Mouse (Mus musculus) large intestine, adult 2 months (tissue): ENCODE results near the gene Olfr963. TPM values are rescaled to one million over a fixed set of nuclear protein-coding genes. Genes with fewer than 3 reads are reported as not detected.
"Not testable (repeated sequence)": the region's sequence is repeated elsewhere in the genome, so short reads cannot be mapped to it uniquely, and the experiment has no call there.

ENCODE experiments used
- DNase-seq: peaks from one replicate; pipeline ENCODE4 v3.0.0-alpha.2; 2012; ENCODE audit warnings: low read depth, low spot score
- WGBS: fragments of 180-500 bp; shearing (Covaris S2); methylation state at CpG from one replicate; pipeline ENCODE4 v1.1.7; 2018; 5-methylcytosine and 5-hydroxymethylcytosine counted together
- polyA plus RNA-seq: library from polyadenylated mRNA; depleted of rRNA; stranded (reverse); fragments of >200 nt; gene quantifications from 2 replicates; pipeline ENCODE4 v1.2.3, GENCODE M21; 2012; rRNA removed

The Olfr963 gene
- polyA plus RNA-seq: not detected in 2 replicates

DNA sequence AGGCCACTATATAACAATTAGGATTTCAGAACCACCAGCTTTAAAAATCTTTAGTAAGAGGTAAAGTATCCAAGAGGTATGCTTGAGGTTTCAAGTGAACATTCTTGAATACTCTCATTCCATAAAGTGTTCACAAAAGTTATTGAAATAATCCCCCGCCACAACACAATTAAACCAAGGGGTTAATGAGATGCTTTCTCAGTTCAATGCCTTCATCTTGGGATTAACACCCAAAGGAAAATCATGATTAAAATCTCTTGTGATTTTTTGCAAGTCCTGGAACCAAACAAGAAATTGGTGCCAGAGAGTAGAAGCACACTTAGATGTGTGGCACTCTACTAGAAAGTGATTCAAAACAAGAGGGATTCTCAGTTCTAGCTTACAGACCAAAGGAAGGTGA is at the start of gene Olfr963:
Gene Olfr963, plus strand, starts transcription at position 301 of the 400 bp plus-strand sequence.
- DNase-seq: no peak
- WGBS: 93% methylated on average over 1 of the region's 1 CpGs

DNA sequence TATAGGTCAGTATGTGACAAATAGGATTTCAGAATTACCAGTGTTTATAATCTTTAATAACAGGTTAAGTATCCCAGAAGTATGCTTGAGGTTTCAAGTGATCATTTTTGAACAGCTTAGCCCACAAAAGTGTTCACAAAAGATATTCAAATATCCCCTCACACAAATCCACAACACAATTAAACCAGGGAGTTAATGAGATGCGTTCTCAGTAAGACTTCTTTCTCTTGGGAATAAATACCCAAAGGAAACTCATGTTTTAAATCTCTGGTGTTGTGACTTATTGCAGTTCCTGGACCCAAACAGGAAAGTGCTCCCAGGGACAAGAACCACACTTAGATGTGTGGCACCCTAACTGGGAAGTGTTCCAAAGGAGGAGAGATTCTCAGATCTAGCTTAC is 45.9 kb upstream of the Olfr963 start, which contains the start of gene Olfr960:
Gene Olfr960, plus strand, starts transcription at position 301 of the 400 bp plus-strand sequence.
- WGBS: 94% methylated on average over 1 of the region's 1 CpGs

DNA sequence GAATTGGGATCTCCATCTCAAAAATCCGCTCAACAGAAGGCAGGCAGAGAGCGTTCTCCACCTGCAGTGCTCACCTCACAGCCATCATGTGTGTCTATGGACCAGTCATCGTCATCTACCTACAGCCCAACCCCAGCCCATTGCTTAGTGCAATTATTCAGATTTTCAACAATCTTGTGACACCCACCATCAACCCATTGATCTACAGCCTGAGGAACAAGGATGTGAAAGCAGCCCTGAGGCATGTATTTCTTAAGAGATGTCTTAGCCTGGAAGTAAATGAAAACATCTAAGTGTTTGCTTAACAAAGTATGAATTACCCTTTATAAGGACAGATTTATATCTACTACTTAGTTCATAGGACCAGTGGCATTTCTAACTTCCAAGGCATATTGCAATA is 43.2 kb upstream of the Olfr963 start:
- DNase-seq: no peak
- 92% methylated on average over 3 of the region's 3 CpGs for whole genome bisulfite sequencing

More for the DNA sequence above, 45.9 kb upstream of the Olfr963 start, which contains the start of gene Olfr960:
- DNase-seq: no peak

DNA sequence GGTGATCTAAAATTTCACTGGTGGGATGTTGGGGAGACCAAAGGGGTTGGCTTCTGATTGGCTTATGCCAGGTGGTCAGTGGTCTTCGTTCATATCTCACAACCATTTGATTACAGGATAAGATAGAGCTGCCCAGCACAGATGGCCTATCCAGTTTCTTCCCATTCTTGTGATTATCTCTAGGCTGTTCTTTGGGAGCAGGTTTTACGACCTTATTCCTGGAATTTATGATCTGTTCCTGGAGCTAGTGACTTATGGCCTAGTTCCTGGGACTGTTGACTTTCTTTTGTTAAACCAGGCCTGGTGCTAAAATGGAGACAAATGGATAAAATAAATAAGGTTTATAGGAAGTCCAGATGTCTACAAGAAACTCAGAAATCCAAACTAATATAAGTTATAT is 42.3 kb upstream of the Olfr963 start:
- DNase-seq: peak; percentile 21
- WGBS: 7% methylated on average over 2 of the region's 2 CpGs

DNA sequence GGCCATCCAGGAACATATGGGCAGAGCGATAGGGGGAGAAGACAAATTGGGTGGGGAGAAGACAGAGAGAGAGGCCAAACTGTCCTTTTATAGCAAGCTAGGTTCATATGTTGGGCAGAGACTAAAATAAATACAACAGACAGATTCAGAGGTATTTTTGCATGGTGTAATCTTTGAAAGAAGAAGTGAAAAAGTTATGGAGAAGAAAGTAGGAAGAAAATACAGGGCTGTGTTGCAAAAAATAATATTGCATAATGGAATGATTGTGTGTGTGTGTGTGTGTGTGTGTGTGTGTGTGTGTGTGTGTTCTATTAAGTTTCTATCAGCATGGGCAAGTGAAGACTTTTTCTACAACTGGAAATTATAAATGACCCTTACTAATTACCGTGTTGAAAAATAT is 37.9 kb upstream of the Olfr963 start:
- 90% methylated on average over 2 of the region's 2 CpGs for WGBS
- DNase-seq: no peak

DNA sequence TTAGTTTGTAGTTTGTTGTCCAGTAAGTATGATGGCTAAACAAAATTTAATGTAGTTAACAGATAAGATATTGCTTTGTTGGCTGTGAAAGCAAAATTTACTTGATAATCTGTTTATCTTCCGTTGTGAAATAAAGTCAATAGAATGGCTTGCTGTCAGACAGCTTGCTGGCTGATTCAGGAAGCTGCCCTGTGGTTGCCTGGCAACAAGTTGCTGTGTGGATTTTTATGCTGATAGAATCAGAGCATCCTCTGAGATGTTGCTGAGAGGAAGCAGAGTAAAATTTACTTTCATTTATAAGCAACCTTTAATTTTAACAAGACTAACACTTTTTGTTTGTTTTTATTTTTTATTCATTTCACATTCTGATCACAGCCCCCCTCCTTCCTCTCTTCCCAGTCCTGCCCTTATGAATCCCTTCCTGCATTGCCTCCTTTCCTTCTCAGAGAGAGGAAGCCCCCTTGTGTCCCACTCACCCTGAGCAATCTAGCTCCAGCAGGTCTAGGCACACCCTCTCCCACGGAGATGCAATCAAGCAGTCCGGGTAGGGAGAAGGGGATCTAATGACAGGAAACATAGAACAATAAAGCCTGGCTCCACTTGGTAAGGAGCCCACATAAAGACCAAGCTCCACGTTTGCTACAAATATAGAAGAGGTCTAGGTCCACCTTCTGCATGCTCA is 33.0 kb upstream of the Olfr963 start:
- DNase-seq: no peak
- WGBS: 14% methylated on average over 4 of the region's 4 CpGs

DNA sequence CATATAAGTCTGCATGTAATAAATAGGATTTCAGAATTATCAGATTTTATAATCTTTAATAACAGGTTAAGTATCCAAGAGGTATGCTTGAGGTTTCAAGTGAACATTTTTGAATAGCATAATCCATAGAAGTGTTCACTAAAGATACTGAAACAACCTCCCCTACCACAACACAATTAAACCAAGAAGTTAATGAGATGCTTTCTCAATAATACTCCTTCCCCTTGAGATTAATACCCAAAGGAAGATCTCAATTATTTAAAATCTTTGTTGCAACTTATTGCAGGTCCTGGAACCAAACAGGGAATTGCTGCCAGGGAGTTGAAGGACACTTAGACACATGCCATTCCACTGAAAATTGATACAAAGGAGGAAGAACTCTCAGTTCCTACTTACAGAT is 22.2 kb upstream of the Olfr963 start, which contains the start of gene Olfr961:
Gene Olfr961, plus strand, starts transcription at position 301 of the 400 bp plus-strand sequence.
- DNase-seq: no peak

DNA sequence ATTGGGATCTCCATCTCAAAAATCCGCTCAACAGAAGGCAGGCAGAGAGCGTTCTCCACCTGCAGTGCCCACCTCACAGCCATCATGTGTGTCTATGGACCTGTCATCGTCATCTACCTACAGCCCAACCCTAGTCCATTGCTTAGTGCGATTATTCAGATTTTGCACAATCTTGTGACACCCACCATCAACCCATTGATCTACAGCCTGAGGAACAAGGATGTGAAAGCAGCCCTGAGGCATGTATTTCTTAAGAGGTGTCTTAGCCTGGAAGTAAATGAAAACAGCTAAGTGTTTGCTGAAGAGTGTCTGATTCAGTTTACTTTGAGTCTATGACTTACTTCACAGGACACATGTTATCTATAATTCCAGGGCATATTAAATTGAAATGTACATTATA is 19.6 kb upstream of the Olfr963 start:
- no peak for DNase-seq
- WGBS: 86% methylated on average over 4 of the region's 4 CpGs

DNA sequence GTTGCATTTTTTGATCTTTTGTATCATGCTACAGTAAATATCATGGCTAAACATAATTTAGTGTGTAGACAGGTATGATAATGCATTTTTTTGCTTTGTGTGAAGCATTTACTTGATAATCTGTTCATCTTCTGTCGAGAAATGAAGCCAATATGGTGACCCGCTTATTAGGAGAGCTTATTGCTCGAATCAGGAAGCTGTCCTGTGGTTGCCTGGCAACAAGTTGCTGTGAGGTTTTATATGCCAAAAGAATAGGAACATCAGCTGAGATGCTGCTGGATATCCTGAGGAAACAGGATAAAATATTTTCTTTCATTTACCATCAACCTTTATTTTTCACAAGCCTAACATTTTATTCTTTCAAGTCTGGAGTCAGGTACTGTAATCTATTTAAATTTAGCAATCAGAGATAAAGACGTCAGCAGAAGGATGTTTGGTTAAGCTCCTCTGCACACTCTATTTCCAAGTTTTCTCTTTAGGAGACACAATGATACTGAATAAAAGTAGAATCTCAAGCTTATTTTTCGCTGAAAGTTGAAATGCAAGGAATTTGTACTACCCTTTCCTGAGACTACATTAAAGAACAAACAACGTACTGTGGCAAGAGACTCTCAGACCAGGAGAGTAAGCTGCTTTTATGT is 12.1 kb upstream of the Olfr963 start:
- WGBS: 58% methylated on average over 6 of the region's 6 CpGs
- DNase-seq: no peak

DNA sequence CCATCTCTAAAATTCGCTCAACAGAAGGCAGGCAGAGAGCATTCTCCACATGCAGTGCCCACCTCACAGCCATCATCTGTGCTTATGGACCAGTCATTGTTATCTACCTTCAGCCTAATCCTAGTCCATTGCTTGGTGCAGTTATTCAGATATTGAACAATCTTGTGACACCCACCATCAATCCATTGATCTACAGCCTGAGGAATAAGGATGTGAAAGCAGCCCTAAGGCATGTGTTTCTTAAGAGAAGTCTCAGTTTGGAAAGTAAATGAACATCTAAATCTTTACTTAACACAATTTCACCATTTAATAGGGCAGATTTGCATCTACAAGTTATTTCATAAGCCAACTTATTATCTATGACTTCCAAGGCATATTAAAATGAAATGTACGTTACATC is 2.7 kb downstream of the Olfr963 start:
- 63% methylated on average over 2 of the region's 2 CpGs for WGBS
- DNase-seq: no peak

DNA sequence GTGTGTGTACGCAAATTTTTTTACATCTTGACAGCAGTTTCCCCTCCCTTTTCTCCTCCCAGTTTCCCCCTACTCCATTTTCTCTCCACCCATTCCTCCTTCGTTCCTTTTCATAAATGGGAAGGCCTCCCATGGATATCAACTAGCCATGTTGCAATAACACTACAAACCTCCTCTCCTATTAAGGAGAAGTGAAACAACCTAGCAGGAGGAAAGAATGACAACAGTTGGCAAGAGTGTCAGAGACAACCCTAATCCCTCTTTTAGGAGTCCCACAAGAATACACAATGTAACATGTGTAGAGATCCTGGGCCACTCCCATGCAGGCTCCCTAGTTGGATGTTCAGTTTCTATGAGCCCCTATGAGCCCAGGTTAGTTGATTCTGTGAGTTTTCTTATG is 7.8 kb downstream of the Olfr963 start:
- no peak for DNase-seq
- WGBS: 69% methylated on average over 2 of the region's 2 CpGs

DNA sequence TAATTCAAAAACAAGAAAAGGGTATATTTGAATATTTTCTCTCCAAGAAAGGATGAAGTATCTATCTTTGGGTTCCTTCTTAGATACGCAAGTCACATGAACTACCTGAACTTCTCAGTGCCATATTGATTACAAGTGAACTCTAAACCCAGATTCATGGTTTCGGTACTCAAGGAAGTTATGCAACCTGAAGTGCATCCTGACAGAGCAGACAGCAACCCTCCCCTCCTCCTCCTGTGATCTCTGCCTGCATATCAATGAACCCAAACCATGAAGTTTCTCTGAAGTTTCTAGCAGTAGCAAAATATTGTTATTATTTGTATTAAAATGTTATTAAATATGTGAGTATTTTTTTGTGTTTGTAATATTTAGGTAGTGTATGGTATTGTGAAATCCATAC is 11.6 kb downstream of the Olfr963 start:
- DNase-seq: no peak
- 98% methylated on average over 2 of the region's 2 CpGs for WGBS

DNA sequence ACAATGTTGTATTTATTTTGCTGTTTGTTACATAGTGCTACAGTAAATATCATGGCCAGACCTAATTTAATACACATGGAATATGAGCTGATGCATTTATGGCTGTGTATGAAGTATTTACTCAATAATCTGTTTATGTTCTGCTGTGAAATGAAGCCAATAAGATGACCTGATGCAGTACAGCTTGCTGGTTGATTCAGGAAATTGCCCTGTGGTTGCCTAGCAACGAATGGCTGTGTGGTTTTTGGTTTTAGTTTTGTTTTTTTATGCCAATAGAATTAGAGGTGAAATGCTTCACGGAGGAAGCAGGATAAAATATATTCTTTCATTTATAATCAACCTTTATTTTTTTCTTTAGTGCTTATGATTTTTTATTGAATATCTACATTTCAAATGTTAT is 12.3 kb downstream of the Olfr963 start:
- WGBS: 48% methylated on average over 2 of the region's 2 CpGs
- no peak for DNase-seq

DNA sequence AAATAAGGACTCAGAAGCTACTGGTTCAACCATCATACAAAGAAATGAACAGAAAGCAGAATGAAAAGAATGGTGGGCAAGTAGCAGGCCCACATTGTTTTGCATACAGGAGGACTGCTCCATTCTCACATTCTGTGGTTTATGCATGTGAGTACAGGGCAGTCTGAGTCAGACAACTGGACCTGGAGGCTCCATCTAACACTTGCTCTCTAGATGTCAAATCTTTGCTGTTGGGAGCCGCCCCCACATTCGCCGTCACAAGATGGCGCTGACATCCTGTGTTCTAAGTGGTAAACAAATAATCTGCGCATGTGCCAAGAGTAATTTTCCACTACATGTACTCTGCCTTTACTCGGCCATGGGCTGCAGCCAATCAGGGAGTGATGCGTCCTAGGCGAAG is 34.1 kb downstream of the Olfr963 start:
- DNase-seq: not testable (repeated sequence)
- 85% methylated on average over 8 of the region's 8 CpGs for WGBS

DNA sequence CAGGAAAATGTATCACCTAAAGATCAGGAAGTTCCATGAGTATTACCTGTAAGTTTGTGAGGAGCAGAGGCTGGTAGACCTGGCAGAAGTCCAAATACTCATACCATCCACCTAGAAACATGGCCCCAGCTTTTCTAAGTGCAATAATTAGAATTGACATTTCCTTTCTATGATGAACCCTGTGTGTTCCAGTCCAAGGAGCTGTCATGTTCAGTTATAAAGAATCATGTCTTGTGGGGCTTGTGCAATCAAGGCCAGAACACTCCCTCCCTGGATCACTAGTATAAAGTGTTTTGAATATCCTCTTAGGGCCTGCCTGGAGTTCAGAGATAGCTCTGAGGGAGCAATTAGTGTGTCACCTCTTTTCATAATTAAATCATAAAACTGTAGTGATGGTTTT is 40.0 kb downstream of the Olfr963 start, which contains the start of gene Olfr149:
Gene Olfr149, minus strand, starts transcription at position 101 of the 400 bp plus-strand sequence.
- no peak for DNase-seq

DNA sequence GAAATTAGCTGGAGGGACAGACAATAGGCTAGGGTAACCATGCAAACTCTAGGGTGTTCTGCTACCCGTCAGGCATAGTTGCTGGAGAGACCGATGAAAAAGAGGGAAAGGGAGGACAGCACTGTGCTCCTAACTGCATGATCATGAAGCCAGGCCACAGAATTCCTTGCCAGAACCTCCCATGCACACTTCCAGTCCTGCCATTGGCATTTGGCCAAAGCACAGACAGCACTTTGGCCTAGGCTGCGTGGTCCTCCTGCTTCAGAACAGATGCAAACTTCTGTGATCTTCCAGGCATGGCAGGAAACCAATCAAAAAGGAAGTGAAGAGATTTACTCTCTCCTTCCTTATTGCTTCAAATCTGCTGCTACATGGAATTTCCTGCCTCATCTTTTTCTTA is 42.0 kb downstream of the Olfr963 start:
- 46% methylated on average over 3 of the region's 3 CpGs for WGBS

DNA sequence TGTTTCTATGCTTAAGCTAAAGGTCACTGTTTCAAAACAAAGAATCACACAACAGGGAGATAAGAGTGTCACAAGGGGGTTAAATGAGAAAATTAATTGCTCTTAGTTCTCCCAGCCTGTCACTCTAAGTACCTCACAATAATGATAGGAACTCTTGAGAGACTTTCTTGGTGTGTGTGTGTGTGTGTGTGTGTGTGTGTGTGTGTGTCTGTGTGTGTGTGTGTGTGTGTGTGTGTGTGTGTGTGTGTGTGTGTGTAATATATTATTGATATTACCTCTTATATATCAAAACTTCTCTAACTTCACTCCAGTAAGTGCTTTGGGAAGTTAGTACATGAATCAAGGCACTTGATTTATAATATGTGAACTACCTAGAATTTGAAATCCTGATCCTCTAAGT is 44.0 kb downstream of the Olfr963 start, which contains the start of gene Olfr965:
Gene Olfr965, plus strand, starts transcription at position 301 of the 400 bp plus-strand sequence.
- DNase-seq: no peak

More for the DNA sequence above, 42.0 kb downstream of the Olfr963 start:
- DNase-seq: no peak
